Mouse (Mus musculus): ENCODE measurements at regions not wholly inside any gene's neighbourhood (a gene's known extent, or its start where the extent isn't known, plus 50 kb on each side); places are given as distances from the start of the nearest gene placed in this dataset.

- TF ChIP-seq EP300 (IDR thresholded peaks at IDR 0.05) (no peak), CTCF (IDR thresholded peaks at IDR 0.05) (no peak)
Observed at GRCm38 (mm10) chr12:25763061-25763460, 652.0 kb downstream of the Rnf144a start.

All from lung, postnatal 0 days (tissue).